Mouse (Mus musculus): ENCODE measurements around the gene Apool.
"Not testable (repeated sequence)": the region's sequence is repeated elsewhere in the genome, so short reads cannot be mapped to it uniquely, and the experiment has no call there.

Apool gene

GRCm38 (mm10) chrX:112310804-112311530 is at the start of gene Apool:
Apool (plus strand) TSS chrX:112311334.
- in situ Hi-C loops (cut with MboI, MseI): no loop called here

- in situ Hi-C loops (cut with MboI, MseI): no loop called here
Observed at GRCm38 (mm10) chrX:112273550-112273949, 37.6 kb upstream of the Apool start.

DNA sequence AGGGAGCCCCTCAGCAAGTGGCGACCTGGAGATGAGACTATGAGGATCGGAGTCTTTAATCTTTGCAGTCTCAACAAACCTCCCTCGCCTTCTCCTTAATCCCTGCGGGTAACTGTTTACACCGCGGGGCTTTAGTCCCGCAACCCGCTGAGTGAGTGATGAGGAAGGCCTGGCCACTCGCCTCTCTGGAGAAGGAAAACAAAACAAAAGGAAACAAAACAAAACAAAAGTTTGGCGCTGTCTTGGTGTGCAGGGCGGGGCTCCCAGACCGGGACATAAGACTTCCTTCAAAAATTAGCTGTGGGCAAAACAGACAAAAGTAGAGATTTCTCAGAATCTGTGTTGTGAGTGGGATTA is 375 bp downstream of the Apool start:
- in situ Hi-C loops (cut with MboI, MseI): no loop called here

DNA sequence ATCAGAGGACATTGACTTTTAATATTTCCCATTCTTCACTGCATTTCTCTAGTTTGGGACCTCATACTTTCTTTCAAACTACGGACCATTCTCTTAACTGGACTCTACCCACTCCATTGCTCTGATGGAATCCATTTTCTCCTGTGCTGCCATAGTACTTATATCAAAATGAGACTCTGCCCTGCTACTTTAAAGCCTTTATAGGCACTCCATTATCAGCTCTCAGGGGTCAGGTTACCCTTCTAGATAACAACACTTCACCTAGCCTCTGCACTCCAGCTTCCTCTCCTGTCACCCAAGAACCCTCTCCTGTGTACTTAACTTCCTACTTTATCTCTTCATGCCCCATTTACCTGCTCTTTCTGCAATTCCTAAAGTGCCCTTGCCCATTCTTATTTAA is 960 bp downstream of the Apool start:
- in situ Hi-C loops (cut with MboI, MseI): no loop called here

- in situ Hi-C loops (cut with MboI, MseI): no loop called here
Observed at GRCm38 (mm10) chrX:112320273-112320672, 9.1 kb downstream of the Apool start.

GRCm38 (mm10) chrX:112339486-112339885 is 28.4 kb downstream of the Apool start:
- in situ Hi-C loops (cut with MboI, MseI): no loop called here

GRCm38 (mm10) chrX:112347467-112348394 is 36.6 kb downstream of the Apool start:
- in situ Hi-C loops (cut with MboI, MseI): loop anchor here (10.0 kb wide), 1 partner anchor 1143 kb away; no protein-coding TSS in a partner anchor

- in situ Hi-C loops (cut with MboI, MseI): loop anchor here (10.0 kb wide), 1 partner anchor 1144 kb away; no protein-coding TSS in a partner anchor
Observed at GRCm38 (mm10) chrX:112348395-112348791, 37.3 kb downstream of the Apool start.

DNA sequence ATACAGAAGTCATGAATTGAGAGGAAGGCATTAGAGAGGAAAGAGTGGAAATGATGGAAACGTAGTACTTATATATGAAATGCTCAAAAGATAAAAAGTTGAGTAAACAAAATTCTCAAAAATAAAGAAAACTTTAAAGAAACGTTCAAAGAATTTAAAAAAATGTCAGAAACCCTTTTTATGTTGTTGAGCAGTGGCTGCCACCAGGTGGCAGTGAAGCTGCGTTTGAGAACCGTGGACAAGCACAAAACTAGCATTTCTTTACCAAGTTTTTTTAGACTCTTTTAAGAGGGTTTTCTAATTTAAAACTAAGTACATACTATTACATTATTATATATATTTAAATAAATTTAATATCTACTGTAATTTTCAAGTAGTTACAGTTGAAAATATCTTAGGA is 57.3 kb downstream of the Apool start:
- in situ Hi-C loops (cut with MboI, MseI): no loop called here

DNA sequence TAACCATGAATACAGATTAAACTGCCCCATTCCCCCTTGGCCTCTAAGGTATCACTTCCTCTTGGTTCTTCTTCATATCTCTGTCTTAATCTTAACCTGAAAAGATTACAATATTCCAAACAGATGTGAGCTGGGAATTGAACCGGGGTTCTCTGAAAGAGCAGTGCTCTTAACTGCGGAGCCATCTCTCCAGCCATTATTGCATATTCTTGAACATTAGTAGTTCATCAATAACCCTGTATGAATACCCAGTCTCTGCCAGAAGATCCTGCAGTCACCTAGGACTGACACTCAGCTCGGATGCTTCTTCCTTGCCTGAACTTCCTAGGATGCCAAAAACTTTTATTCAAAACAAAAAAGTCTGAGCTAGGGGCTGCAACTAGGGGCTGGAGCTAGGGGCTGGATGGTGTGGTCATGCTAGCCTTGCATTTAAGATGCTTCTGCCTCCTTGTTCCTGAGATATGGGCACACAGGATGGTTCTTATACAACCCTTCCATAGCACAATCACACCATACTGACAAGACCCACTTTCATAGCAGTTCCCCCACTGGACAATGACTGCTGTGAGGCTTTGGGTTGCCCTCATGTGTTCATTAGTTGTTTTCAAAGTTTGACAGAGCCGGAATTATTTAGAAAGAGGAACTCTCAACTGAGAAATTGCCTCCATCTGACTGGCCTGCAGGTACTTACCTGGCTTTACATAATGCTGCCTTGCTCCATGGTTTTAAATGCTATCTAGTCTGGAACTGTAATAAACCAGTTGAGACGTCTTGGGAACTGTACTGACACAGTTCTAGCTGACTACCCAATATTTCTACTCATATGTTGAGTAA is 59.7 kb downstream of the Apool start:
- in situ Hi-C loops (cut with MboI, MseI): not testable (repeated sequence)

GRCm38 (mm10) chrX:112406679-112407078 is 95.5 kb downstream of the Apool start, which contains the start of gene Satl1:
Satl1 (minus strand) TSS chrX:112406779.
- in situ Hi-C loops (cut with MboI, MseI): loop anchor here (25.0 kb wide), 1 partner anchor 506 kb away; no protein-coding TSS in a partner anchor

DNA sequence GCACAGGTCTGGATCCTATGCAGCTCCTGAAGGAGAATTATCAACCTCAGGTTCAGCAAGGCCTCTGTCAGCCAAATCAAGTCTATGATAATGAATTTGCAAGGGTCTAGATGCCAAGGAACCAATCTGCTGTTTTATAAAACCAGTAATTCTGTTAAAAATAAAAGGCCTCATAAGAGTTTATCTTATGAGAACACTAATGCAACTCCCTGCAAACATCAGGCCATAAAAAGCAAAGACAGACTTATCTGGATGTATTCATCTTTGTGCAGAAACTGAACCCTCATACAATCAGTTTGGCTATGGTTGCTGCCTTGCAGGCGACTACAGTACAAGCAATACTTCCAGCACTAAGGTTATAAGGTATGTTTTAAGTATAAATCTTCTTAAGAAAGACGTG is 101.2 kb downstream of the Apool start:
- in situ Hi-C loops (cut with MboI, MseI): loop anchor here (25.0 kb wide), 1 partner anchor 500 kb away; no protein-coding TSS in a partner anchor

Measured in regulatory T cell (primary cell).